Mouse (Mus musculus): Measurements from ENCODE around the gene Kcnj14. TPM values are rescaled to one million over a fixed set of nuclear protein-coding genes. Genes with fewer than 3 reads are reported as not detected.
A peak's percentile ranks its signal among the peaks of the same experiment; 100 is the strongest.

Gene Kcnj14
- total and polyA plus RNA-seq, 3 experiments = 1.3 to 3.2 (median 1.5) TPM

DNA sequence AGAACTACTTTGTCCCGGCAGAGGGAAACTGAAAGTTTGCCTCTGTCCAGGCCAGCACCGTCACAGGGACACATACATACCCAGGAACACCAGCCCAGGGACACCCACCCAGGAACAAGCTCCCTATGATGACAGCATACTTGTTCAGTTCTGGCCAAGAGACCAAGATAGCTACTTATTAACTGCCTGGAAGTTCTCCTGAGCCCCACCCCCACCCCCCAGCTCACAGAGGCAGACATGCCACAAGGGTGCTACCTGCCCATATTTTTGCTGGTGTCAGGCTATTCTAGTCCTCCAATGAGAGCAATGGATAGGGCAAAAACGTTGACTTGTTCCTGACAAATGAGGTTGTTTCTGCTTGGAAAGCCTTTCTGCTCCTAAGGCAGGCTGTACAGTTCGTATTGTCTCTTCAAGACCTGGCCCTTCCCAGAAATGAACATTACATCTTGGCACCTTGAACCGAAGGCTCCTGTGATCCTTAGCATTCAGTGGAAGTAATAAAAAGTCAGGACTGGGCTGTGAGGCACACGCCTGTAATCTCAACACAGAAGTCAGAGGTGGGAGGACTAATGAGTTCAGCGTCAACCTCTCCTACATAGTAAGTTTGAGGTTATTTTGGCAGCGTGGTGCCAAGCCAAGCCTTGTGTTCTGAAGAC is 54.0 kb downstream of the Kcnj14 start:
- H3K36me3 ChIP-seq (replicated peaks in 1 of 2; ENCODE audit: control insufficient read depth in 1 of 2, insufficient read depth in 1 of 2, low read length in 1 of 2) = no peaks in the 10 kb centered on the region
- no peaks in the 10 kb centered on the region for H3K79me2 ChIP-seq (replicated peaks; ENCODE audit: control insufficient read depth, extremely low read depth, insufficient read depth, poor library complexity, severe bottlenecking)
- no peak overlapping the region for H3K4me2 ChIP-seq (ENCODE audit: insufficient read depth, low read depth, poor library complexity, severe bottlenecking)
- dilution Hi-C loops (cut with MboI; ENCODE audit: extremely low pct_ligation_motif_present, extremely low pct_unique_long_range_greater_than_20kb, low sequenced_read_pairs) = no loop called here
- H3K27ac ChIP-seq (ENCODE audit: insufficient read depth, low read depth) = no peak overlapping the region
- H3K9ac ChIP-seq (ENCODE audit: insufficient read depth, low read depth) = no peak overlapping the region
- H3K4me3 ChIP-seq (replicated peaks in 1 of 3; ENCODE audit: low read depth in 2 of 3, low read length in 2 of 3, poor library complexity in 1 of 3) = no peak overlapping the region
- DNase-seq (ENCODE audit: extremely low read depth) = no peak
- TF ChIP-seq IRF4 (IDR thresholded peaks at IDR 0.05; ENCODE audit: low read depth, low read length) (no peak), TCF12 (IDR thresholded peaks at IDR 0.05; ENCODE audit: low read depth, low read length) (peak; percentile 9; the same call in 1 of the 2 replicates), POLR2A (IDR thresholded peaks at IDR 0.05; ENCODE audit: low read depth, low read length) (no peak), MAX (IDR thresholded peaks at IDR 0.05; ENCODE audit: low read length) (0 out of 2 replicates have a peak, but pooled peaks have one; percentile 7)
- in situ Hi-C loops (cut with MboI; ENCODE audit: low pct_ligation_motif_present, low pct_unique_long_range_greater_than_20kb, low sequenced_read_pairs) = no loop called here
- peaks cover 24% of the 10 kb centered on the region for H3K27me3 ChIP-seq (replicated peaks)
- H3K9me3 ChIP-seq (replicated peaks; ENCODE audit: low read length) = no peaks in the 10 kb centered on the region
- H3K4me1 ChIP-seq (ENCODE audit: control insufficient read depth in 1 of 2, insufficient read depth in 2 of 2) = peaks cover 10 to 17% of the 10 kb centered on the region in 2 experiments

DNA sequence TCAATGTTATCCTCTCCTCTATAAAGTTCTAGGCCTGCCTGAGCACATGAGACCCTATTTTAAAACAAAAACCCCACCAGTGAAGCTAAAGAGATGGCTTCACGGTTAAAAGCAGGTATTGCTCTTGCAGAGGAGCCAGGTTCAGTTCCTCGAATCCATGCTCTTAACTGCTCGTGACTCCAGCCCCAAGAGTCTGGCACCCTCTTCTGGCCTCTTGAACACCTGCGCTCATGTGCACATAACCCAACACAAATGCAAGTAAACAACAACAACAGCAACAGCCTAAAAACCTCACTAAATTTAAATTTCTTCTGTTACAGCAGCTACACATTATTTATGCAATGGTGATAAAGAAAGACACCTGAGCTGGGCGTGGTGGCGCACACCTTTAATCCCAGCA is 57.1 kb downstream of the Kcnj14 start:
- no peak for DNase-seq (ENCODE audit: extremely low read depth)
- Histone ChIP-seq H3K9ac (ENCODE audit: insufficient read depth, low read depth) (no peak overlapping the region), H3K79me2 (replicated peaks; ENCODE audit: control insufficient read depth, extremely low read depth, insufficient read depth, poor library complexity, severe bottlenecking) (no peaks in the 10 kb centered on the region), H3K4me2 (ENCODE audit: insufficient read depth, low read depth, poor library complexity, severe bottlenecking) (no peak overlapping the region), H3K4me1 (ENCODE audit: control insufficient read depth in 1 of 2, insufficient read depth in 2 of 2) (peaks cover 12 to 18% of the 10 kb centered on the region in 2 experiments), H3K9me3 (replicated peaks; ENCODE audit: low read length) (no peaks in the 10 kb centered on the region), H3K4me3 (replicated peaks in 1 of 3; ENCODE audit: low read depth in 2 of 3, low read length in 2 of 3, poor library complexity in 1 of 3) (no peak overlapping the region), H3K27me3 (replicated peaks) (peaks cover 4% of the 10 kb centered on the region), H3K36me3 (replicated peaks in 1 of 2; ENCODE audit: control insufficient read depth in 1 of 2, insufficient read depth in 1 of 2, low read length in 1 of 2) (no peaks in the 10 kb centered on the region), H3K27ac (ENCODE audit: insufficient read depth, low read depth) (no peak overlapping the region)
- dilution Hi-C loops (cut with MboI; ENCODE audit: extremely low pct_ligation_motif_present, extremely low pct_unique_long_range_greater_than_20kb, low sequenced_read_pairs) = no loop called here
- peak in 1 of 2 experiments; percentile 28; a peak in 2 of 4 replicates for TF ChIP-seq CTCF (conservative IDR thresholded peaks at IDR 0.05 in 1 of 2, IDR thresholded peaks at IDR 0.05 in 1 of 2; ENCODE audit: low read depth in 2 of 2, low read length in 2 of 2)
- TF ChIP-seq RAD21 (IDR thresholded peaks at IDR 0.05; ENCODE audit: low read depth, low read length) = peak; percentile 1
- TF ChIP-seq ZKSCAN1 (IDR thresholded peaks at IDR 0.05; ENCODE audit: borderline replicate concordance, low read depth, low read length) = no peak
- TF ChIP-seq ZC3H11A (IDR thresholded peaks at IDR 0.05; ENCODE audit: low read depth, low read length) = no peak
- in situ Hi-C loops (cut with MboI; ENCODE audit: low pct_ligation_motif_present, low pct_unique_long_range_greater_than_20kb, low sequenced_read_pairs) = no loop called here

DNA sequence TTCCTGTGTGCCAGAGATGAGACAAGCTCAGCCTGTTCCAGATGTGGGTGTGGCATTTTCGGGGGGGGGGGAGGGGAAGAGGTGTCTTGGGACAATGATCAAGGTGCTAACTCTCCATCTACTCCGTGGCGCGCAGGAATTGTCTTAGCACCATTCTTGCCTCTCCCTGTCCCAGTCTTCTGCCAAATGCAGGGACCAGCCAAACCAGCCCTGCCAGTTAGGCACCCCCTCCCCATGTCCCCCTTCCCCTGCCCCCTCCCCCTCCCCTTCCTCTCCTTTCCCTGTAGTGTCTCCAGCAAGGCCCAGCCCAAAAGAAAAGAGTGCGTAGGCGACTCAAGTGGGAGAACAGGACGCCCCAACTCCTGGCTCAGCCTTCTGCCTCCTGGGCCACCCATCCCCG is 57.8 kb downstream of the Kcnj14 start:
- no peak overlapping the region for H3K27ac ChIP-seq (ENCODE audit: insufficient read depth, low read depth)
- in situ Hi-C loops (cut with MboI; ENCODE audit: low pct_ligation_motif_present, low pct_unique_long_range_greater_than_20kb, low sequenced_read_pairs) (no loop called here), dilution Hi-C loops (cut with MboI; ENCODE audit: extremely low pct_ligation_motif_present, extremely low pct_unique_long_range_greater_than_20kb, low sequenced_read_pairs) (no loop called here)
- H3K4me1 ChIP-seq (ENCODE audit: control insufficient read depth in 1 of 2, insufficient read depth in 2 of 2) = peaks cover 12 to 18% of the 10 kb centered on the region in 2 experiments
- H3K9ac ChIP-seq (ENCODE audit: insufficient read depth, low read depth) = no peak overlapping the region
- H3K79me2 ChIP-seq (replicated peaks; ENCODE audit: control insufficient read depth, extremely low read depth, insufficient read depth, poor library complexity, severe bottlenecking) = no peaks in the 10 kb centered on the region
- no peak overlapping the region for H3K4me2 ChIP-seq (ENCODE audit: insufficient read depth, low read depth, poor library complexity, severe bottlenecking)
- TF ChIP-seq ZNF384 (IDR thresholded peaks at IDR 0.05; ENCODE audit: low read depth, low read length) (no peak), E2F4 (IDR thresholded peaks at IDR 0.05; ENCODE audit: insufficient replicate concordance, low read depth, low read length) (no peak), NRF1 (IDR thresholded peaks at IDR 0.05; ENCODE audit: low read depth, low read length) (no peak), CTCF (conservative IDR thresholded peaks at IDR 0.05 in 1 of 2, IDR thresholded peaks at IDR 0.05 in 1 of 2; ENCODE audit: low read depth in 2 of 2, low read length in 2 of 2) (no peak), RCOR1 (conservative IDR thresholded peaks at IDR 0.05; ENCODE audit: low read depth, low read length) (no peak), PAX5 (IDR thresholded peaks at IDR 0.05; ENCODE audit: low read length) (no peak), SIN3A (IDR thresholded peaks at IDR 0.05; ENCODE audit: low read length) (no peak), KAT2A (IDR thresholded peaks at IDR 0.05; ENCODE audit: insufficient replicate concordance, low read length) (no peak), IRF4 (IDR thresholded peaks at IDR 0.05; ENCODE audit: low read depth, low read length) (no peak), ETS1 (conservative IDR thresholded peaks at IDR 0.05; ENCODE audit: low read depth, low read length) (no peak)
- no peaks in the 10 kb centered on the region for H3K36me3 ChIP-seq (replicated peaks in 1 of 2; ENCODE audit: control insufficient read depth in 1 of 2, insufficient read depth in 1 of 2, low read length in 1 of 2)
- no peaks in the 10 kb centered on the region for H3K9me3 ChIP-seq (replicated peaks; ENCODE audit: low read length)
- no peak for DNase-seq (ENCODE audit: extremely low read depth)
- H3K4me3 ChIP-seq (replicated peaks in 1 of 3; ENCODE audit: low read depth in 2 of 3, low read length in 2 of 3, poor library complexity in 1 of 3) = no peak overlapping the region
- H3K27me3 ChIP-seq (replicated peaks) = peaks cover 8% of the 10 kb centered on the region
